Mouse (Mus musculus) CH12.LX (cell line): ENCODE data around the gene Aldob. TPM values are rescaled to one million over a fixed set of nuclear protein-coding genes. Genes with fewer than 3 reads are reported as not detected.
A peak's percentile ranks its signal among the peaks of the same experiment; 100 is the strongest.

Experiments used
- DNase-seq: peaks from one replicate; pipeline ENCODE4 v3.0.0-alpha.2; 2013; ENCODE audit errors: extremely low read depth
- H3K27ac ChIP-seq: 2 replicates; pipeline ENCODE4 v1.5.1; 2012; ENCODE audit warnings: low read depth, mild to moderate bottlenecking, control low read depth, moderate library complexity; ENCODE audit not compliant: insufficient read depth
- H3K27me3 ChIP-seq: replicated peaks from 2 replicates; pipeline ENCODE3; 2012; ENCODE audit warnings: inconsistent platforms
- H3K36me3 ChIP-seq, 2 experiments: replicated peaks in 1 of 2; 2 replicates each; pipeline versions ENCODE3 to v1.6.1; 2012; ENCODE audit warnings: inconsistent platforms in 1 of 2, low read length in 1 of 2, mild to moderate bottlenecking in 1 of 2, mixed read lengths in 1 of 2, moderate library complexity in 1 of 2; ENCODE audit not compliant: control insufficient read depth in 1 of 2, insufficient read depth in 1 of 2
- H3K4me1 ChIP-seq, 2 experiments: 2 replicates each; pipeline ENCODE4 v1.6.1; 2012; ENCODE audit warnings: inconsistent platforms in 1 of 2, moderate library complexity in 1 of 2; ENCODE audit not compliant: insufficient read depth in 2 of 2, control insufficient read depth in 1 of 2
- H3K4me2 ChIP-seq: 2 replicates; pipeline ENCODE4 v1.6.1; 2012; ENCODE audit warnings: low read depth, mild to moderate bottlenecking, control low read depth; ENCODE audit not compliant: poor library complexity, insufficient read depth, severe bottlenecking
- H3K4me3 ChIP-seq, 3 experiments: fragments of 150-350 bp in 1 of 3; sonication (generic) in 1 of 3; replicated peaks in 1 of 3; 2 replicates each; pipeline versions ENCODE3 to v1.5.1; 2011 to 2012; ENCODE audit warnings: low read depth in 2 of 3, low read length in 2 of 3, mild to moderate bottlenecking in 2 of 3, moderate library complexity in 2 of 3, control low read depth in 1 of 3, improper control_type of control experiment in 1 of 3, inconsistent platforms in 1 of 3, mixed read lengths in 1 of 3; ENCODE audit not compliant: poor library complexity in 1 of 3
- H3K79me2 ChIP-seq: replicated peaks from 2 replicates; pipeline ENCODE4 v1.6.1; 2012; ENCODE audit warnings: mild to moderate bottlenecking, moderate library complexity; ENCODE audit not compliant: control insufficient read depth, poor library complexity, insufficient read depth, severe bottlenecking; ENCODE audit errors: extremely low read depth
- H3K9ac ChIP-seq: 2 replicates; pipeline ENCODE4 v1.6.1; 2012; ENCODE audit warnings: low read depth, mild to moderate bottlenecking, control low read depth, moderate library complexity; ENCODE audit not compliant: insufficient read depth
- H3K9me3 ChIP-seq: replicated peaks from 2 replicates; pipeline ENCODE3; 2012; ENCODE audit warnings: low read length, inconsistent platforms, mixed read lengths
- BHLHE40 ChIP-seq: IDR thresholded peaks from 2 replicates; pipeline ENCODE4 v1.6.1; 2011; ENCODE audit warnings: mild to moderate bottlenecking, low read depth, low read length, improper control_type of control experiment
- CHD1 ChIP-seq: IDR thresholded peaks from 2 replicates; pipeline ENCODE4 v1.6.1; 2012; ENCODE audit warnings: low read depth, low read length, improper control_type of control experiment, inconsistent platforms
- CTCF ChIP-seq, 2 experiments: IDR thresholded peaks in 1 of 2; conservative IDR thresholded peaks in 1 of 2; 2 replicates each; pipeline ENCODE4 v1.5.1; 2011 to 2012; ENCODE audit warnings: low read depth in 2 of 2, low read length in 2 of 2, improper control_type of control experiment in 1 of 2, inconsistent platforms in 1 of 2, mild to moderate bottlenecking in 1 of 2, moderate library complexity in 1 of 2
- E2F4 ChIP-seq: IDR thresholded peaks from 2 replicates; pipeline ENCODE4 v1.6.1; 2011; ENCODE audit warnings: low read depth, low read length, improper control_type of control experiment; ENCODE audit not compliant: insufficient replicate concordance
- ETS1 ChIP-seq: conservative IDR thresholded peaks from 2 replicates; pipeline ENCODE4 v1.6.1; 2012; ENCODE audit warnings: low read depth, mild to moderate bottlenecking, inconsistent platforms, low read length, improper control_type of control experiment, moderate library complexity
- GABPA ChIP-seq: IDR thresholded peaks from 2 replicates; pipeline ENCODE4 v1.6.1; 2012; ENCODE audit warnings: low read depth, low read length, improper control_type of control experiment, inconsistent platforms; ENCODE audit not compliant: insufficient replicate concordance
- JUND ChIP-seq: conservative IDR thresholded peaks from 2 replicates; pipeline ENCODE4 v1.6.1; 2011; ENCODE audit warnings: low read depth, low read length, improper control_type of control experiment
- MAFK ChIP-seq: IDR thresholded peaks from 2 replicates; pipeline ENCODE4 v1.6.1; 2011; ENCODE audit warnings: low read length, improper control_type of control experiment; ENCODE audit not compliant: insufficient replicate concordance
- MAX ChIP-seq: IDR thresholded peaks from 2 replicates; pipeline ENCODE4 v1.6.1; 2011; ENCODE audit warnings: low read length, improper control_type of control experiment
- MEF2A ChIP-seq: IDR thresholded peaks from 2 replicates; pipeline ENCODE4 v1.6.1; 2014; ENCODE audit warnings: low read depth, mild to moderate bottlenecking, inconsistent platforms, low read length, improper control_type of control experiment, borderline replicate concordance
- NELFE ChIP-seq: IDR thresholded peaks from 2 replicates; pipeline ENCODE4 v1.6.1; 2011; ENCODE audit warnings: low read depth, low read length, improper control_type of control experiment
- NRF1 ChIP-seq: IDR thresholded peaks from 2 replicates; pipeline ENCODE4 v1.6.1; 2014; ENCODE audit warnings: low read depth, mild to moderate bottlenecking, inconsistent platforms, low read length, improper control_type of control experiment, moderate library complexity
- POLR2A ChIP-seq: IDR thresholded peaks from 2 replicates; pipeline ENCODE4 v1.6.1; 2011; ENCODE audit warnings: low read depth, mild to moderate bottlenecking, improper control_type of control experiment, low read length
- POLR2AphosphoS2 ChIP-seq: IDR thresholded peaks from 2 replicates; pipeline ENCODE4 v1.6.1; 2011; ENCODE audit warnings: low read depth, low read length, improper control_type of control experiment
- RCOR1 ChIP-seq: conservative IDR thresholded peaks from 2 replicates; pipeline ENCODE4 v1.6.1; 2012; ENCODE audit warnings: low read depth, mild to moderate bottlenecking, inconsistent platforms, low read length, improper control_type of control experiment
- SMC3 ChIP-seq: IDR thresholded peaks from 2 replicates; pipeline ENCODE4 v1.6.1; 2011; ENCODE audit warnings: low read depth, low read length, improper control_type of control experiment
- TCF12 ChIP-seq: IDR thresholded peaks from 2 replicates; pipeline ENCODE4 v1.6.1; 2014; ENCODE audit warnings: low read depth, mild to moderate bottlenecking, inconsistent platforms, low read length, improper control_type of control experiment
- UBTF ChIP-seq: IDR thresholded peaks from 2 replicates; pipeline ENCODE4 v1.6.1; 2012; ENCODE audit warnings: low read depth, mild to moderate bottlenecking, inconsistent platforms, low read length, improper control_type of control experiment, moderate library complexity
- ZC3H11A ChIP-seq: IDR thresholded peaks from 2 replicates; pipeline ENCODE4 v1.6.1; 2012; ENCODE audit warnings: low read depth, mild to moderate bottlenecking, inconsistent platforms, low read length, improper control_type of control experiment
- dilution Hi-C: fragments of 300-500 bp; cut with MboI; formaldehyde crosslinking; loops from 2 replicates; pipeline ENCODE4 v1.14.3; 2020; ENCODE audit warnings: low sequenced_read_pairs; ENCODE audit not compliant: extremely low pct_unique_long_range_greater_than_20kb, extremely low pct_ligation_motif_present
- in situ Hi-C: fragments of 300-500 bp; cut with MboI; formaldehyde crosslinking; loops from 3 replicates; pipeline ENCODE4 v1.14.3; 2019; ENCODE audit warnings: low sequenced_read_pairs, low pct_ligation_motif_present, low pct_unique_long_range_greater_than_20kb, mixed read lengths
- polyA plus RNA-seq: library from polyadenylated mRNA; unstranded; fragments of >175 nt; gene quantifications from 2 replicates; pipeline ENCODE4 v1.2.1, GENCODE M21; 2012; ENCODE audit warnings: low read depth; ENCODE audit not compliant: insufficient read length
- total RNA-seq, 2 experiments: library from RNA; depleted of rRNA; stranded (reverse); fragments of 300-350 nt in 1 of 2; fragments of >200 nt in 1 of 2; gene quantifications; 2 replicates each; pipeline ENCODE4 v1.2.3; 2012 to 2014

Gene Aldob
- not detected in 2 replicates for total RNA-seq (2012; rRNA removed)
- total RNA-seq (2014; rRNA removed), result not detected in 2 replicates
- not detected in 2 replicates for polyA plus RNA-seq

DNA sequence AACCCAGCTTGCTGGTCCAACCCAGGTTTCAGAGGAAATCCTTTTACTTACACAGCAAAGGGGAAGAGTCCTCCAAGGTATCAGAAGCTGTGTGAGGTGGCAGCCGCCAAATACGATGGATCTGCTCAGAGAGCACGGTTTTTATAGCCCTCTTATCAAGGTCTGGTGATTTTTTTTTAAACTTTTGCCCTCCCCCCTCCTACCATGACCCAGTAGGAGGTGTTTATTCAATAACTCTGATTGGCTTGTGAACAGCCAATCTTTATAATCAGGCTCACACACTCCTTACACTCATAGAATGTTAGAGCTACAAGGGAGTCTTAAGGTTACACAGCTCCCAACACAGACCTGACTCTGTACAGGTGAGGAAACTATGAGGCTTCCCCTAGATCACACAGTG is at the start of gene Aldob:
Gene Aldob (minus strand): TSS at position 164 of the 400 bp plus-strand sequence.
- Histone ChIP-seq H3K9me3 (no peaks in the 10 kb centered on the region), H3K9ac (no peak within 1 kb of the TSS), H3K36me3 (no peaks in the 10 kb centered on the region), H3K4me3 (no peak within 1 kb of the TSS), H3K27ac (no peak within 1 kb of the TSS), H3K27me3 (no peaks in the 10 kb centered on the region), H3K4me1 (no peaks in the 10 kb centered on the region), H3K79me2 (no peaks in the 10 kb centered on the region), H3K4me2 (no peak within 1 kb of the TSS)
- in situ Hi-C loops, result no loop called here
- TF ChIP-seq MAFK, result no peak
- TF ChIP-seq POLR2A, result no peak
- TF ChIP-seq JUND, result no peak
- no peak for TF ChIP-seq GABPA
- no peak for TF ChIP-seq UBTF
- no peak for TF ChIP-seq NELFE
- no peak for TF ChIP-seq SMC3
- no peak for TF ChIP-seq CTCF (conservative IDR thresholded peaks at IDR 0.05 in 1 of 2, IDR thresholded peaks at IDR 0.05 in 1 of 2; ENCODE audit: low read depth in 2 of 2, low read length in 2 of 2)
- no peak for TF ChIP-seq RCOR1
- TF ChIP-seq ZC3H11A, result no peak
- TF ChIP-seq MAX, result no peak
- no peak for TF ChIP-seq POLR2AphosphoS2
- TF ChIP-seq MEF2A, result no peak
- TF ChIP-seq CHD1, result no peak
- no peak for TF ChIP-seq E2F4
- no peak for TF ChIP-seq BHLHE40
- TF ChIP-seq ETS1, result no peak
- no peak for DNase-seq
- dilution Hi-C loops, result no loop called here

DNA sequence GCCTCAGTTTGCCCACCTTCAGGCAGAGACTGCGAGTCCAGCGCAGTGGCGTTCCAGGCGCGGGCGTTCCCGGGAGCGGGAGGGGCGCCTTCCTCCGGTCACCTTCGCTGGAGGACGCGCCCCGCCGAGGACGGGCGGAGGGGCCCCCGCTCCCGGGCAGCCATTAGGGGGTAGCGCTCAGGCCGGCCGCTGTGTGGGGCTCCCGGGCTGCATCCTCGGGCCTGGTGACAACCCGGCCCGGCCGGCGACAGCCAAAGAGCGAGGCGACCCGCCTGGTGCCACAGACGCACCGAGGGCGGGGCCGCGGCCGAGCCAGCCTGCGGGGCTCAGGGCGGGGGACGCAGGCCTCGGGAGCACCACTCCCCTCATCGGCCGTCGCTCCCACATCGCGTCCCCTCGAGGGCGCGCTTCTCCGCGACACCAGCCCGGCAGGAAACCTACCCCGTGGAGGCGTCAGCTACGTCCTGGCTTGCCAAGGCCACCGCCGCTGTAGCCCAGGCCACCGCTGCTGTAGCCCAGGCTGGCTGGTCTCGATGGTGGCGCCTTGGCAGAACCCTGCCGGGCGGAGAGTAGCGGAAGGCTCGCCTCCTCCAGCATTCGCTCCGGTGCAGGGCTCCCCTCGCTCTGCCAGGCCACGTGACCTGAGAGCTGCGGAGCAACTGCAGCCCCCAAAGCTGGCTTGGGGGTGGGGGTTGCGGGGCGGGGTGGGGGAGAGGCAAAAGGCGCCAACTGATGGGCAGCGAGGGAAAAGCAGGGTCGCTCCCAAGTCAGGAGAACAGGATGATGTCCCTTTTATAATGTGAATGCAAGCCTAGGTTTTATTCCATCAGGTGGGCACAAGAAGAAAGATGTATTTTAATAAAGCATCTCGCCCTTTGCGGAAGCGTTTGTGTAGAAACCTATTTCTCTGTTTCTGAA is 48.1 kb upstream of the Aldob start, which contains the start of gene Tmem246:
Gene Tmem246 (minus strand): TSS at position 694 of the 918 bp plus-strand sequence.
- H3K9me3 ChIP-seq, result no peaks in the 10 kb centered on the region
- no peaks in the 10 kb centered on the region for H3K4me1 ChIP-seq
- no peaks in the 10 kb centered on the region for H3K36me3 ChIP-seq
- no peaks in the 10 kb centered on the region for H3K27me3 ChIP-seq
- peak within 1 kb of the TSS in 2 of 3 experiments; percentile 42 to 59 for H3K4me3 ChIP-seq
- H3K27ac ChIP-seq, result no peak within 1 kb of the TSS
- TF ChIP-seq UBTF (no peak), NRF1 (no peak), TCF12 (no peak)
- H3K79me2 ChIP-seq, result no peaks in the 10 kb centered on the region
- no peak within 1 kb of the TSS for H3K9ac ChIP-seq
- in situ Hi-C loops (no loop called here), dilution Hi-C loops (no loop called here)
- peak within 1 kb of the TSS; percentile 74 for H3K4me2 ChIP-seq
- DNase-seq, result no peak
